Mouse (Mus musculus): ENCODE measurements around the gene Rnase4.

The Rnase4 gene

GRCm38 (mm10) chr14:51127648-51128258, 36.9 kb downstream of the Rnase4 start:
- DNase-seq (ENCODE audit: low read depth, low spot score), result no peak

- no peak for DNase-seq (ENCODE audit: low read depth, low spot score)
These were observed 38.1 kb downstream of the Rnase4 start for GRCm38 (mm10) chr14:51128775-51129623.

GRCm38 (mm10) chr14:51129624-51129975, 38.7 kb downstream of the Rnase4 start:
- DNase-seq (ENCODE audit: low read depth, low spot score), result no peak

- DNase-seq (ENCODE audit: low read depth, low spot score), result no peak
These were observed 39.6 kb downstream of the Rnase4 start for GRCm38 (mm10) chr14:51130315-51130940.

- no peak for DNase-seq (ENCODE audit: low read depth, low spot score)
These were observed 40.4 kb downstream of the Rnase4 start for GRCm38 (mm10) chr14:51131086-51131815.

GRCm38 (mm10) chr14:51132372-51132771, 41.5 kb downstream of the Rnase4 start:
- no peak for DNase-seq (ENCODE audit: low read depth, low spot score)

GRCm38 (mm10) chr14:51140342-51140741, 49.5 kb downstream of the Rnase4 start:
- DNase-seq (ENCODE audit: low read depth, low spot score), result no peak

- DNase-seq (ENCODE audit: low read depth, low spot score), result no peak
These were observed 51.2 kb downstream of the Rnase4 start for GRCm38 (mm10) chr14:51142119-51142518.

- no peak for DNase-seq (ENCODE audit: low read depth, low spot score)
These were observed 51.7 kb downstream of the Rnase4 start for GRCm38 (mm10) chr14:51142568-51142967.

GRCm38 (mm10) chr14:51143287-51143686, 52.4 kb downstream of the Rnase4 start:
- DNase-seq (ENCODE audit: low read depth, low spot score), result no peak

GRCm38 (mm10) chr14:51143937-51144336, 53.1 kb downstream of the Rnase4 start:
- DNase-seq (ENCODE audit: low read depth, low spot score), result no peak

GRCm38 (mm10) chr14:51144451-51144850, 53.6 kb downstream of the Rnase4 start:
- DNase-seq (ENCODE audit: low read depth, low spot score), result no peak

- no peak for DNase-seq (ENCODE audit: low read depth, low spot score)
These were observed 54.6 kb downstream of the Rnase4 start for GRCm38 (mm10) chr14:51145521-51145920.

- no peak for DNase-seq (ENCODE audit: low read depth, low spot score)
These were observed 55.8 kb downstream of the Rnase4 start, which contains the start of gene Rnase1 for GRCm38 (mm10) chr14:51146685-51147084. Gene Rnase1 (minus strand): TSS chr14:51146785.

GRCm38 (mm10) chr14:51148006-51148405, 57.1 kb downstream of the Rnase4 start:
- no peak for DNase-seq (ENCODE audit: low read depth, low spot score)

GRCm38 (mm10) chr14:51149164-51149563, 58.3 kb downstream of the Rnase4 start:
- no peak for DNase-seq (ENCODE audit: low read depth, low spot score)

GRCm38 (mm10) chr14:51150206-51150831, 59.4 kb downstream of the Rnase4 start:
- DNase-seq (ENCODE audit: low read depth, low spot score), result no peak

GRCm38 (mm10) chr14:51152249-51152870, 61.5 kb downstream of the Rnase4 start:
- DNase-seq (ENCODE audit: low read depth, low spot score), result no peak

Measured in ES-CJ7 (cell line).